Mouse (Mus musculus) left cerebral cortex, postnatal 4 days (tissue): Measurements from ENCODE around the gene Gm12216. TPM values are rescaled to one million over a fixed set of nuclear protein-coding genes. Genes with fewer than 3 reads are reported as not detected.
"Not testable (repeated sequence)": the region's sequence is repeated elsewhere in the genome, so short reads cannot be mapped to it uniquely, and the experiment has no call there.

Source experiments
- DNase-seq: peaks from one replicate; pipeline ENCODE4 v3.0.0-alpha.2; 2022
- intact Hi-C: fragments of 180-260 bp; cut with DNase I; formaldehyde crosslinking; loops from one replicate; pipeline ENCODE4 v1.15.1; 2025
- total RNA-seq, 2 experiments: library from RNA; stranded (reverse); gene quantifications; 2 replicates each; pipeline ENCODE4 v1.2.3; 2021

The Gm12216 gene
- 1 to 10 TPM; 1.1 to 1.3 TPM for total RNA-seq

DNA sequence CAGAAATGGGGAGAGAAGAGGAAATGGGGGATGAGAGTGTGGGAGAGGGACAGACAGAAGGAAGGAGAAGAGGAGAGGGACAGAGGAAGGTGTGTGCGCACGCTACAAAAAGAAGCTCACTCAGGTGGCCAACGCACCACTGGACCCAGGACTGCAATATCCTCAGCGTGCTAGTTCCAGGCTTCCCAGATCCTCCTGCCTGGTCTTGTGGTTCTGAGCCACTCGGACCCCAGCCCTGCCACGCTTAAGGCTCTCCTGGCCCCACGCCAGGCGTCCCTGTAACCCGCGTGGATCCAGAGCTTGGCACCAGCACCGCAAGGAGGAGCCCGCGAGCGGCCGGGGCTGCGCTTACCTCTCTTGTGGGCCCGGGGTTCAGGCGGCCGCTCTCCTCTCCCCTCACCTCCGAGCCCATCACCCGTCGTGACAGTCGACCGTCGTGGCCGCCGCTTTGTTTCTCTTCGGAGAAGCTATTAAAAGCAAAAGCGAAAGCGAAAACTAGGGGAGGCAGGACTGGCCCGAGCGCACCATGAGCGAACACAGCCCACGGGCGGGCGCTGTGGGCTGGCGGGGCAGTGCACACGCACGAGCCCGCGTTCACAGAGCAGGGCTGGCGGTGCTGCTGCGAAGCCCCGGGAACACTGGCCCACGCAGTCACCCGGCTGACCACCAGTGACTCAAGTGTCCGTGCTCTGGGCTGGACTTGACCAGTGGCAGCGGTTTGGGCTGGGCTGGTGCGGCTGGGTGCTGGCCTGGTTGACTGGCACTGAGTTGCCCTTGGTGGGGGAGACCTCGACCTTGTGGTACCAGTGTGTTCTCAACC is at the start of gene Gm12216:
Gene Gm12216, minus strand, starts transcription at position 496 of the 820 bp plus-strand sequence.
- peak; percentile 14 for DNase-seq
- intact Hi-C loops: not testable (repeated sequence)

DNA sequence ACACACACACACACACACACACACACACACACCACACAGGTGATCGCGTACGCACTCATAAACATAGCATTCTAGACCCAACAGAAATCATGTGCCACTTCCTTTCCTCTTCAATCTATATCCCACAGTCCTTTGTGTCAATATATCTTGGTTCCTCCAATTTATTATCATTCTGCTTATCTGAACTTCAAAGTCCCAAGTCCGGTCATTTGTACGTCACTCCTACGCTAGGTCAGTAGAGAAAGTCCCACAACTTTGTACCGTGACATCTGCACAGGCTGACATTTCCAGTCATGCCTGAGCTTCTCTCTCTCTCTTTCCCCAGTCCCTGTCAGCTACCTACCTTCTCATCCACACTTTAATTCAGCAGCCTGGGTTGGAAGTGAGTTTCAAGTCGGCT is 49.6 kb upstream of the Gm12216 start:
- intact Hi-C loops: no loop called here
- DNase-seq: no peak

DNA sequence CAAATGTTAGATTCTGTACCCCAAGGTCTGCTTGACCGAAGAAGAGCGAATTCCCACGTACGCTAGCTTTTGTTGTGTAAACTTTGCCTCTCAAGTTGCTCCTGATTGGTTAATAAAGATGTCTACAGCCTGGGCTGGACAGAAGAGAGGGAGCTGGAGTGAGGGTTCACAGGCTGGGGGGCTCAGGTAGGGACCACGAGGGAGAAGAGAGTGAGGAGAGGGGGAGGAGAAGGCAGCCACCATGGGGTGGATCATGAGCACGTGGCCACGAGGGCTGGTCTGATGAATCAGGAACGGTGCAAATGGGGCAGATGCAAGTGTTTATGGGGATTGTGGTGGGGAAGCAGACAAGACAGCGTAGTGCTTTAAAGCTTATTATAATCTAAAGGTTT is 45.5 kb upstream of the Gm12216 start:
- intact Hi-C loops: no loop called here
- no peak for DNase-seq

DNA sequence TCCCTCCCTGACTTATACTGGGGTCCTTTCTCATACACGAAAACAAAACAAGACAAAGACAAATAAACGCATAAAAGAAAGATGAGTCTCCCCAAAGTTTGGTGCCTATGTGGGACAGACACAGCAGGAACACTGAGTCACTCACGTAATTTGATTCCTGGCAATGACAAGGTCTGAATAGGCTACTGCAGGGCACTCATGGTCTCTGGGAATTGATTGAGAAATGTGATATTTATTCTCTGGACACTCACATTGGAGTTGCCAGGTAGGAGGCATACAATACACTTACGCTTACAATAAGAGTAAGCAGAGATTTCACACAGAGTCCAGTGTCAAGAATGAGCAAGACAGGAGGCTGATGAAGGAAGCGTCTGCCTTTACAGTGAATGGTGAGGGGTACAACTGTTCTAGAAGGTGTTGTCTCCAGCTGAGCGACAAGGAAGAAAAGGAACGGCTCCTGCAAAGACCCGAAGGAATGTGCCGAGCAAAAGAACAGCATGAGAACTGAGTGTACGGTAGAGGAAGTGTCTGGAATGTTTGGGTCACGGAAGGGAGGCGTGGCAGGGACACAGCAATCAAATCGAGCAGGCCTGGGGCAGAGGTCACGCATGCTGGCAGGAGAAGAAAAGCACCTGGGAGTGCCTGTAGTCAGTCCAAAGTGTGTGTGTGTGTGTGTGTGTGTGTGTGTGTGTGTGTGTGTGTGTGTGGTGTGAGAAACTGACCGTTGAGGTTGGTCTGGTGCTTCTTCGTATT is 44.9 kb upstream of the Gm12216 start:
- DNase-seq: peak; percentile 5
- intact Hi-C loops: no loop called here

DNA sequence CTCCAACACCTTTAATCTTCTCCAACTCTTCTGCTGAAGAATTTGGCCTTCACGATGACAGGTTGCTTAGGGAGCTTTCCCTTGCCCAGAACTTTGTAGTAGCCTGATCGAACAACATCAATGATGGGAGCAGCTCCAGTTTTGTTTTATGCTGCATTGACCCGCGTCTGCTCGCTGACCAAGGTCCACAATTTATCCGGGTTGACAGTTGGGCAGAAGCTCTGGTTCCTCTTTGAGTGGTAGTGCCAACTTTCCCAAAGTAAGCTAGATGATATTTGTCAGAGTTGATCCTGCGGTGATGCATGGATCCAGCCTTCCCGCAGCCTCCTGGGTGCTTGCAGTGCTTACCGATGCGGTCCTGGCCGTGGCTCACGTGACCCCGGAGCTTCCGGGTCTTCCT is 43.7 kb upstream of the Gm12216 start:
- intact Hi-C loops: no loop called here
- DNase-seq: no peak

DNA sequence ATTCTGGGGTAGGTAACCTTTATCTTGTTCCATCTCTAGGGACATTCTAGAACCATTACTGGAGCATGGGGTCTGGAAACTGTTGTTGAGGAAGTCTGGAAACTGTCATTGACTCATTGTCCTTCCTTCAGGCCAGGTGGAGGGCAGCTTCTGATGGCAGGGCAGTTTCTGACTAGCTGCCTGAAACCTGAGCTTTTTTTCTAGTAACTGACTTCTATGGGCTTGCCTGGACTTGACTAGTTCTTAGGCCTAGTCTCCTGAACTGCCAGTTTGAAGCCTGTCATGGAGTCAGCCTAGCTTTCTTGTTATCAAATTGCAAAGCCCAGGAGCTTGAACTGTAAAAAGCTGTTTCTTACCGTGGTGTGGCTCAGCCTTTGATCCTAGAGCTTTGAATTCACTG is 41.9 kb upstream of the Gm12216 start:
- DNase-seq: no peak
- intact Hi-C loops: no loop called here

DNA sequence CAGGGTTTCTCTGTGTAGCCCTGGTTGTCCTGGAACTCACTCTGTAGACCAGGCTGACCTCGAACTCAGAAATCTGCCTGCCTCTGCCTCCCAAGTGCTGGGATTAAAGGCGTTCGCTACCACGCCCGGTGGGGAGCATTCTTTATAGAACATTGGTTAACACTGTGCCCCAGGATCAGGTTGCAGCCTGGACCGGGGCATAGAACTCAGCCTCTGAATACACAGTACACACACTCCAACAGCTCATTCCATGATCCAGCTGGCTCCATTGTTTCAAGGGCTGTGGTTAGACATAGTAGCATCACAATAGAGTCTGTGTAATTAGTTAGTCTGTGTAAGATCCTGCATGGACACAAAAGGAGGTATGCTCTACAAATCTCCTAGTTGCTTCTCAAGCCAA is 40.9 kb upstream of the Gm12216 start:
- intact Hi-C loops: no loop called here
- DNase-seq: no peak

DNA sequence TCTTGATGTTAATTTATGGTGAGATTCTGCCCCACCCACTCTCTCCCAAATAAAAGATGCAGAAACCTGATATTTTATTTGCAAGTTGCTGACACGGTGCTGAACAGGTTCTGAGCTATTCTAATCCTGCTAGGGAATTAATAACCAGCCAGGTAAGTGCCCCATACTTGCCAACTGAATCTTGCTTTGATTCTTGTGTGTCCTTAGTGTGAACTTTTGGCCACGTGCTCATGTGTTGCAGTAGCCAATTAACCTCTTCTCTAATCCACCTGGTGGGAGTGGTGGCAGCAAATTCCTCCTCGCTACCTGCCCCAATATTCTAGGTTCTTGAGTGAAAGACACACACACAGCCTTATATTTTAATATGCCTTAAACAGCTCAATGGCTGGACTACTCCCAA is 39.9 kb upstream of the Gm12216 start:
- no peak for DNase-seq
- intact Hi-C loops: no loop called here

DNA sequence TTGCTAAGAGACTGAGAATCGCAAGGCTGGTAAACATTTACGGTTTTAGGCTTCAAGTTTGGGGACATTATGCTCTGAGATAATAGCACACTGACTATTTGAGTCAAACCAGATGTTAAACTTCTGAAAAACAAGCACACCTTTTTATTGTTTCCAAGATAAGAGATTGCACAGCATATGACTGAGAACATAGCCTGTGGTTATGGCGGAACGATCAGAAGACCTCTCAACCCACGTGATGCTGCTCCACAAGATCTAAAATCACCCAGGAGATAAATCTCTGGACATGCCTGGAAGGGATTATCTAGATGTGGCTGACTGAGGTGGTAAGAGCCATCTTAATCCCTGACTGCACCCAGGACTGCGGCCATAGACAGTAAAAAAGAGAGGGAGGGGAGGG is 37.9 kb upstream of the Gm12216 start:
- intact Hi-C loops: no loop called here
- no peak for DNase-seq

DNA sequence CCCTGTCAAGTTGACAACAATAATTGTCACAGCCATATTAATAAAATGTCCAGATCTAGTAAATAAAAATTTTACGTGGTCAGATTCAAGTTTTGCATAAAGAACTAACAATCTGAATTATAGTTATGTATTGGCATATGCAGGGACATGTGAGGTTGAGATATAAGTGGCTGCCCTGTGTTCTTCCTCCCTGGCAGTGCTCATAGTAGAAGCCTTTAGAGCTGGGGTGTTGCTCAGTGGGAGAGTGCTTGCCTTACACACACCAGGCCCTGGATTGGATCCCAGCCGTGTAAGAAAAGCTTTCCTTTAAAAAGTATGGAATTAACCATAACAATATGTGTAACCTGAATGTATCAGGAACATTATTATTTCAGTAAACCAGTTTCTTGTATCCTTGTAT is 34.4 kb upstream of the Gm12216 start:
- intact Hi-C loops: no loop called here

DNA sequence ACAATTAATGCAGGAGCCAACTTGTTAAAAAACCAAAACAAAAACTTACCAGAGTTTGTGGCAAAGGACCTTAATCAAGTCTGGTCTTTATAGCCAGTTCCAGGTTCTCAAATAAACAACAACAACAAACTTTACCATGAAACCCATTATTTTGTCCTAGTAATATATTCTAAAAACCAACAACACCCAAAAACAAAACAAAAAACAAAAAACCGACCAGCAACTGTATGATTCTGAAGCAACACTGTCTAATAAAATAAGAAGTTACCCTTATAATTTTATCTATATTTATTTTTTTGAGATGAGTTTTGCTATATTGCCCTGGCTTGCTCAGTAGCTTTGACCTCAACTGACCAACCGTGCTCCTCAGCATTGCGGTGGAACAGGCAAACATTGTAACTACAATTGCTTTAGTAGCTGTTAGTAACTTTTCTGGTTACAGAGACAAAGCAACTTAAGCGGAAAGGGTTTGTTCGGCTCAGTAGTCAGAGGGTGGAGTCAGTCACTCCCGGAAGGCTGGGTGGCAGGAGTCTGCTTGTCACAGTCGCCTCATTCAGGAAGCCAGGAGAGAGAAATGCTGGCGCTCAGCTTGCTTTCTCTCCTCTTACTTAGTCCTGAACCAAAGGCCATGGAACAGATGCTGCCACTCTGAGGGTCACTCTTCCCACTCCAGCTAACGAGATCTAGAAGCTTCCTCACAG is 33.8 kb upstream of the Gm12216 start:
- intact Hi-C loops: no loop called here
- DNase-seq: no peak

More for the DNA sequence above, 34.4 kb upstream of the Gm12216 start:
- no peak for DNase-seq

DNA sequence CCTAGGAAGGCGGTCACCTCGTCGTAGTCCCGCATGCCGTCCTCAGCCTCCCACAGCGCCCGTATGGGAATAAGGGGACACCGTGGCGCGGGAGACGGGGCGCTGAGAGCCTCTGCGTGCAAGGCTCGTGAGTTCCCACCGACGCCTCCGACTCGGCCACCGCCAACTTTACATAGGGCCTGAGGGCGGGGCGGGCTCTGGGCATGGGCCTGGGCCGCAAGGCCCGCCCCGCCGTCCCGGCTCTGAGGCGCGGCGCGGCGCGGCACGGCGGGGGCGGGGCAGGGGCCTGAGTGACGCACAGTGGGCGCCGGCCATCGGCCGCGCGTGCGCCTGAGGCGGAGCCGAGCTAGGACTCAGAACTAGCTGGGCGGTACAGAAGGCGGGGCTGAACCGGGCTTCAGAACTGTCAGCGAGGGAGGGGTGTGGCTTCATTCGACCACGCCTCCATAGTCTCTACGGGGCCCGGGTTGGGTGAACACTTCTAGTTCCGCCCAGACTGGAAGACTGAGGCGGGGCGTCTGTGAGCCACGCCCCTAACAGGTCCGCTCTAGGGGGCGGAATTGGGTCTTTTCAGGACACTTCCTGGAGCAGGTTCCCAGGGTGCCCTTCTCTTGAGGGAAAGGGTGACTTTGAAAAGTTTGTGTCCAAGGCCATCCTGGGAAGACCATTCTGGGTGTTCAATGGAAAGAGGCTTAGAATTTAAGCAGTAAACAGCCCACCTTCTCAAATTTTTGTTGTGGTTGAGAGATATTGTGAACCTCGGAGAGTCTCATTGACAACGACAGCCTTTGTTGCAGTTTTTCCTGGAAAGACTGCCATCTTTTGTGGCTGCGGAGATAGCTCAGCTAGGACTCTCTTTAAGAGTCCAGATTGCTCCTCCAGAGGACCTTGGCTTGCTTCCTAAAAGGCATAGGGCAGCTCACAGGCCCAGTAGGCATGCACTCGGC is 32.7 kb upstream of the Gm12216 start, which contains the start of gene Slc22a5:
Gene Slc22a5, minus strand, starts transcription at position 156 of the 947 bp plus-strand sequence.
- DNase-seq: peak; percentile 99
- intact Hi-C loops: no loop called here

DNA sequence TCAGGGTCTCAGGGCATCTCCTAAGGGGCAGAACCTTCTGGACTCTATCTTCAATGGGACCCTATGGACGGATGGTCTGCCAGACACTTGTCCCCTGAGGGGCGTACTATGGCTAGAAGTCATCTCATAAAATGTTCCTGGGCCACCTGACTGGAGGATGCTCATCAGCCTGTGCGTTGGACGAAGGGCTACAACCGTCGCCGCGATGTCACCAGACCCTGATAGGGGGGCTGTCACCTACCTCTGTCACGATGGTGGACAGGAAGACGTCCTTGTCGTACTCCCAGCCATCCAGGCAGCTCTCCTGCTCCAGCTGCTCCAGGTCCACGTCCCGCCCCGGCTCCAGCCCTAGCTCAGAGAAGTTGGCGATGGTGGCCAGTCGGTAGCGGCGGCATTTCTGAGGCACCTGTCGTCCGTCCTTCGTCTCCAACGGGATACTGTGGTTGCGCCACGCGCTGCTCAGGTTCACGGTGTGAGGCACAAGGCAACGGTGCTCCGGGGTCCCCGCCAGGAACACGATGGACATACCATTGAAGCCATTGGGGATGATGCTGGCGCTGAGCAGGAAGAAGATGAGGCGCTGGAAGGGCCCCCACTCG is 31.9 kb upstream of the Gm12216 start:
- intact Hi-C loops: no loop called here

DNA sequence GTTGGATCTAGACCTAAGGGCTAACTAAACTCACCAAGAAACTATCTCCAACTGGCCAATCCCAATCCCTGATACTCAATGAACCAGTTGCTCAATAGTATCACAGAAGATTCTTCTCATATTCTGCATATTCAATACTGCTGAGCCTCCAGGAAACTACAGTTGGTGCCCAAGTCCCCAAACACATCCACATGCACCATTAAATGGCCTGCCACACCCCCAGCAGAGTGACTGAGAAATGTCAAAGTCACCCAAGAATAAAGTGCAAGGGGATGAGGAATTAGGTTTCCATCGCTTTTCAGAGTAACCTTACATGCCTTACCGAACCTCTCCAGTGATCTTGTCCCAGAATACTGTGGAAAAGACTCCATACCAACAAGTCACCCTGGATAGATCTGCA is 31.2 kb upstream of the Gm12216 start:
- intact Hi-C loops: no loop called here
- DNase-seq: no peak

More for the DNA sequence above, 31.9 kb upstream of the Gm12216 start:
- no peak for DNase-seq

DNA sequence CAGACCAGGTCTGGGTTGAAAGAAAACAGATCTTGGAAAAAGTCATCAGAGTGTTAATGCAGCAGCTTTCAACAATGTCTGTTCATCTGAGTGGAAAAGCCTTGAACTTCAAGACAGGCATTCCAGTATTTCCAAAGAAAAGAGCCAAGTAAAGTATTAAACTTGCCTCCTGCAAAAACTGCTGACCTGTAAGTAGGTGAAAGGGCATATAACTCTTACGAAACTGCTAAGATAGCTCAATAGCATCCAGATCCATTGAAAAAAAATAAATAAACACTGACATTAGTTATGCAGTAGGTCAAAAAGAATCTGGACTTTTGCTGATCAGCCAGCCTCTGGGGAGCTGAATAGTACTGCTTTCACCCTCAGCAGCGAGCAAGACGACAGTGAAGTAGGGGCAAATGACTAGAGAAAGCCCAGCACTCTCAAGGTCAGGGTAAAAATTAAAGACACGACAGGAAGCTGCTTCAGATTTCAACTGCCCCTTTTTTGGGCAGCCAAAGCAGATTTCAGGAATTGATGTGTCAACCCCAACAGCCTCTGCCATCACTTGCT is 30.1 kb upstream of the Gm12216 start:
- DNase-seq: no peak

DNA sequence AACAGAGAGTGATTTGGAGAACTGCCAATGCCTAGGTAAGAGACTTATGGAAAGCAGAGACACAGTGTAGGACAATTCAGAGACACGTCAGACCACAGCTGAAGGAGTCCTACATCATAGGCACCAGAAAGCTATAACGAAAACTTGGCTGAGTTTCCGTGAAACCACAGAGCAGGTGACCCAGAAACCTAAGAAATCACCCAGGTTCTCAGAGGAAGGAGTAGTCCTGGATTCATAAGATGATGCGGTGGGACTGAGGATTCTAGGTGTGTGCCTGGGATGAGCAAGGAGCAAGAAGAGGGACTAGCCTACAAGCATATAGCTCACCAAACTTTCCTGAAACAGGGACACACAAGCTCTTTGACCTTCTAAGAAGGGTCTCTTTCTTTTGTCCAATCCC is 29.2 kb upstream of the Gm12216 start:
- intact Hi-C loops: no loop called here
- no peak for DNase-seq

More for the DNA sequence above, 30.1 kb upstream of the Gm12216 start:
- intact Hi-C loops: no loop called here

DNA sequence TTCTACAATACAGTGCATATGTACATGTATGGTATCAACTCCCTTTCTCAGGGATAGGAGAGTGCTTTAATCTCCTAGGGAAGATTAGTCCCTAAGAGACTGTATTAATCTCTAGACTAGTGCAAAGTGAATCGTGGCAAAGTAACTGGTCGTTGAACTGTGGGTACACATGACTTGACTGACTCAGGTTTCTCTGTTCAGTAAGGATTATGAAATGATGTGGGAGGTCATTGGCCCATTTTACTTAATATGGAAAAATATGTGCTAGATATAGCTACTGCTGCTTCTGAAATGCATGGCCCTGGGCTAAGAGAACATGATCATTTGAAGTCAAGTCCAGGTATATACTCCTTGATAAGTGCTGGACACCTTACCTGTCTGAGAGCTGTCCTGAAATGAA is 24.2 kb upstream of the Gm12216 start:
- intact Hi-C loops: no loop called here
- no peak for DNase-seq

DNA sequence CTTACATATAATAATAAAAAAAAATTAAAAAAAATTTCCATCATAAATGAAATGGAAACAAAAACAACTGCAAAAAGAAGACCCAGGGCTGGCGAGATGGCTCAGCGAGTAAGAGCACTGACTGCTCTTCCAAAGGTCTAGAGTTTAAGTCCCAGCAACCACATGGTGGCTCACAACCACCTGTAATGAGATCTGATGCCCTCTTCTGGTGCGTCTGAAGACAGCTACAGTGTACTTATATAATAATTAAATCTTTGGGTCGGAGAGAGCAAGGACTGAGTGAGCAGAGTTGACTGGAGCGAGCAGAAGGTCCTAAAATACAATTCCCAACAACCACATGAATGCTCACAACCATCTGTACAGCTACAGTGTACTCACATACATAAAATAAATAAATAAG is 19.0 kb upstream of the Gm12216 start:
- intact Hi-C loops, DNase-seq: not testable (repeated sequence)

DNA sequence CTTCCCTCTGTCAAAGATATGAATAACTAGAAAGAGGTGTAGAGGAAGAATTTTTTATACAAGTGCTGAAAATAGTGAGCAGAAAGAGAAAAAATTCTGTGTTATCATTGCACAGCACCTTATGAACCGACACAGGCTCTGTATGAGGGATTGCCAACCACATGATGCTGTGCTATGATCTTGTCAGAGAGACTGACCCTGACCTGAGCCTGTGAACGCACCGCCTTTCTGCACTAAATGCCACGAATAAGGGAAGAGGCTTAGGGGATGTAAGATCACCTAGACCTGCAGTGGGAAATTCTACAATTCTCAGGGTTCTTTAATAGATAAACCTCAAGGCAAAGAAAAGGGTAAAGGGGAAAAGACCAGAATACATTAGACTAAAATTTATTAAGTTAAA is 17.4 kb upstream of the Gm12216 start:
- intact Hi-C loops: no loop called here
- DNase-seq: no peak

DNA sequence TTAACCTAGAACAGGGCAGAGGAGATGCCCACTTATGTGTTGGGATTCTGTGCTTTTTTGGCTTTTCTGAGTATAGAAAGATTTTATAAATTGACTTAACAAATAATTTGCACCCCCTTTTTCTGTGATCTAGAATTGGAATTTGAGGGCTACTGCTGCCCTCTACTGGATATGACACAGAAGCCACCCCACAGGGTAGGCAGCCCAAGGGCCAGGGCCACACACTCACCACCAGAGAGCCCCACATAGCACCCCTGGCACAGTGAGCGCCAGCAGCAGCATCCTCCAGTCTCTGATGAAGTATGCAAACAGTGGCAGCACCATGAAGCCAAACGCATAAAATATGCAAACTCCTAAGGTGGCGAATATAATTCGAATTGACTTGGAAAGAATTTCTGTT is 15.7 kb upstream of the Gm12216 start:
- intact Hi-C loops: no loop called here
- DNase-seq: no peak
